Mouse (Mus musculus) kidney, postnatal 4 days (tissue): ENCODE results near the gene Unk.
A peak's percentile ranks its signal among the peaks of the same experiment; 100 is the strongest.
"Not testable (repeated sequence)": the region's sequence is repeated elsewhere in the genome, so short reads cannot be mapped to it uniquely, and the experiment has no call there.

Source experiments
- DNase-seq, 2 experiments: peaks; one replicate each; pipeline ENCODE4 v3.0.0; 2021; ENCODE audit warnings: mixed read lengths in 2 of 2

Gene Unk

GRCm38 (mm10) chr11:116010948-116011347, 19.2 kb upstream of the Unk start:
- DNase-seq, result no peak

DNA sequence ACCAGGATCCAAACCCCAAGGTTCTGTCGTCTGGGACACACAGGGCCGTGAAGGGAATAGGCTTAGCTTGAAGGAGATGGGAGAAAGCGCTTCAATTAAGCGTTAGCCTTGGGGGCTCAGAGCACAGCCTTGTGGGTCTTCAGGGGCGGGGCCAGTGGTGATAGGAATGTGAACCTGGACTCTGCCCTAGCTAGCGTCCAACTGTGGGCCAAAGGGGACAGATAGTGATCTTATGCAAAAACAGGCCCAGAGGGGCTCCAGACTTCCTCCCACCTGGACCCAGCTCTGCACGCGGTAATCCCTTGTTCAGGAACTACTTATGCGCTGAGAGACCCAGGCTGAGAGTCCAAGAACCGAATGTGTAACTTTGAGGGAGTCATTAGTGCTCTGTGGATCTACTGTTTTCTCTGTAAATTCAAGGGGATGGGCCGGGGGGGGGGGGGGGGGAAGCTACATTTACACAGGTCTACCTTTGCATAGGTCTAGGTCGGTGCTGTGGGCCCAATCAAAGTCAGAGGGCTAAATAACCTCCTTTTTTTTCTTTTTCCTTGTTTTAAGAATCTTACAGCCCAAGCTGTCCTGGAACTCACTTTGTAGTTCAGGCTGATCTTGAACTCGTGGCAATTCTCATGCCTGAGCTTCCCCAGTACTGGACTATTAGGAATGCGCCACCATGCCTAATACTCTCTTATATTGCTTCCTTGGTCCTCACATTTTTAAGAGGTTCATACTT, 18.4 kb upstream of the Unk start:
- DNase-seq, result peak; percentile 46 to 65

- DNase-seq, result peak; percentile 95 to 98
Observed at GRCm38 (mm10) chr11:116012262-116012947, 17.7 kb upstream of the Unk start, which contains the start of gene Galk1. Gene Galk1, minus strand, starts transcription at chr11:116012719.

GRCm38 (mm10) chr11:116014821-116015220, 15.3 kb upstream of the Unk start:
- DNase-seq, result no peak

DNA sequence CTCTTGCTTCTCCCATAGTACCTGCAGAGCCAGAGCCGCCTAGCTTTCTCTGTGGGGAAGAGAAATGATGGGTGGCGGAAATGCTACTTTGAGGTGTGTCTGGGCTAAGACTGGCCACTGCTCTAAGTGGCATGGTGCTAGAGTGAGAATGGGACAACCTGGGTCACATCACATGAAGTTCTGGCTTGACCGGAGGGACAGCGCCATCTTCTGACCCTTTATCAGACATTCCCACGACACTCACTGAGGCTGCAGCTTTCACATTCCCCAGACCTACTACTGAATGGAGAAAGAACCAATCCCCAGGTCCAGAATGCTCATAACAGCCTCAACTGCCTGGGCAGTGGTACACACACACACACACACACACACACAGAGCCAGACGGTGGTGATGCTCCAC, 12.0 kb upstream of the Unk start:
- peak; percentile 57 to 74 for DNase-seq

GRCm38 (mm10) chr11:116018867-116019266, 11.3 kb upstream of the Unk start:
- not testable (repeated sequence) for DNase-seq

- DNase-seq, result no peak
Observed at GRCm38 (mm10) chr11:116019360-116019791, 10.7 kb upstream of the Unk start.

GRCm38 (mm10) chr11:116019976-116020411, 10.1 kb upstream of the Unk start:
- DNase-seq, result peak; percentile 38 to 62

DNA sequence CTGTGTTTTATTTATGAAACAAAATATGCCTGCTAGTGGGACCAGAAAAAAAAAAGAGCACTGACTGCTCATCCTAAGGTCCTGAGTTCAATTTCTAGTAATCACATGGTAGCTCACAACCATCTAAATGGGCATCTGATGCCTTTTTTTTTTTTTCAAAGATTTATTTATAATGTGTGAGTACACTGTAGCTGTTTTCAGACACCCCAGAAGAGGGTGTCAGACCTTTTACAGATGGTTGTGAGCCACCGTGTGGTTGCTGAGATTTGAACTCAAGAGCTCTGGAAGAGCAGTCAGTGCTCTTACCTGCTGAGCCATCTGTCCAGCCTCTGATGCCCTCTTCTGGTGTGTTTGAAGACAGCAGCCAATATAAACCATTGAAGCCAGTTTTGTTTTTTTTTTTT, 9.6 kb upstream of the Unk start:
- DNase-seq, result no peak

GRCm38 (mm10) chr11:116021328-116022220, 8.5 kb upstream of the Unk start:
- DNase-seq, result no peak

GRCm38 (mm10) chr11:116022256-116022780, 7.8 kb upstream of the Unk start:
- no peak for DNase-seq

- DNase-seq, result peak; percentile 42 to 53
Observed at GRCm38 (mm10) chr11:116023074-116023770, 6.9 kb upstream of the Unk start.

GRCm38 (mm10) chr11:116023771-116024355, 6.3 kb upstream of the Unk start:
- peak; percentile 80 to 88 for DNase-seq

DNA sequence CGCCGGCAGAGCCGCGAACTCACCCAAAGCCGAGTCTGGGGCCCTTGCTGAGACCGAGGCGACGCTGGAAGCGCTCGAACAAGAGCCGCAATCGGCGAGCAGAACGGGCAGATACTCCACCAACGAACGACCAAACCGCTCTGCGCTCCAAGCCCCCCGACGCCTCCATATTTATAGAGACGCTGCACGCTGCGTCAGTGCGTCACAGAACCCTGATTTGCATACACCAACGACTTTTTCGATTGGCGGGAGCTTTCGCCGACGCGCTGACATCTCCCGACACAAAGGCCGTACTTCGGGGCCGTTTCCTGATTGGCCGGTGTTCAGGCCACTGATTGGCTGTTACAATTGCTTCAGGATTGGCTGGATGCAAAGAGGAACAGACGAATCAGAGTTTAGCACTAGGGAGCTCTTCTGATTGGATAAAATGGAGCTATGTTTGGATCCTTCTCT, 5.7 kb upstream of the Unk start:
- DNase-seq, result peak; percentile 95 to 97

GRCm38 (mm10) chr11:116025056-116025845, 4.9 kb upstream of the Unk start:
- DNase-seq, result no peak

- DNase-seq, result no peak
Observed at GRCm38 (mm10) chr11:116027756-116028155, 2.4 kb upstream of the Unk start, which contains the start of gene H3f3b. Gene H3f3b, minus strand, starts transcription at chr11:116027962.

GRCm38 (mm10) chr11:116028177-116028865, 1.8 kb upstream of the Unk start:
- DNase-seq, result no peak

- no peak for DNase-seq
Observed at GRCm38 (mm10) chr11:116029086-116029865, 846 bp upstream of the Unk start.
